Mouse (Mus musculus) heart, postnatal 14 days (tissue): Measurements from ENCODE around the gene Gm2a. TPM values are rescaled to one million over a fixed set of nuclear protein-coding genes. Genes with fewer than 3 reads are reported as not detected.

Experiments
- DNase-seq, 2 experiments: peaks; one replicate each; pipeline ENCODE4 v3.0.0; 2021 to 2022
- intact Hi-C: fragments of 180-260 bp; cut with DNase I; formaldehyde crosslinking; loops from one replicate; pipeline ENCODE4 v1.15.1; 2025
- total RNA-seq, 2 experiments: library from RNA; stranded (reverse); gene quantifications; 2 replicates each; pipeline ENCODE4 v1.2.3; 2021

Gm2a gene
- total RNA-seq, 2 experiments from 2014 or later: 11.5 to 13.2 TPM

DNA sequence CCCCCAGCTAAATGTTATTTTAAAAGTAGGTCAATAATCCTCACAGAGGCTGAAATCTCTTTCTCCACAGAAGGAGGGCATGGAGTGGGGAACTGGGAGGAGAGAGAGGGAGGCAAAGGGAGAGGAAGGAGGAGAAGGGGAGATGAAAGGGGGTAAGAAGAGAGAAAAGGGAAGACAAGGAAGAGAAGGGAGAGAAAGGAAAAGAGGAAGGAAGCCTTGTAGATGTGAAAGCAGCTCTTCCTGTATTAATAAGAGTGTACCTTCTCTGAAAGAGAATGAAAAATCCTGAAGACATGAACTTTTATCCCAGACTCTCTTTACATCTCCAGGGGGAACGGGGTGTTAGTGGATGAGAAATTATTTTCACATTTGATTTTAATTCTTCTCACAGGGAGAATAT is 23.5 kb downstream of the Gm2a start:
- DNase-seq: no peak
- intact Hi-C loops: no loop called here

DNA sequence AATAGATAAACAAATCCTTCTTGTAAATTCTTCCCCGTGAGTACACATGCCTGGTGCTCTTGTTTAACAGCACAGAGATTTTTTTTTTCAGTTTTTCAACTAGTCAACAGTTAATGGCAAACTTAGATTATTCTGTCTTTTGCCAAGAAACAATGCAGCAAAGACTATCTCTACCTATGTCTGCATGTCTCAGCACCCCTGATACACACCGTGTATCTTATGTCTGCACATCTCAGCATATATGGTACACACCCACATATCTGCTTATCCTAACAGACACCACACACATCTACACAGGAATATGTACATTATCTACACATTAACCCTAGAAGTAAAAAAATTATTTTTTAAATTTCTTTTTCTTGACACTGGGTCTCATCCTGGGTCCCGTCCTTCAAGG is 28.7 kb downstream of the Gm2a start:
- intact Hi-C loops: no loop called here
- DNase-seq: no peak

DNA sequence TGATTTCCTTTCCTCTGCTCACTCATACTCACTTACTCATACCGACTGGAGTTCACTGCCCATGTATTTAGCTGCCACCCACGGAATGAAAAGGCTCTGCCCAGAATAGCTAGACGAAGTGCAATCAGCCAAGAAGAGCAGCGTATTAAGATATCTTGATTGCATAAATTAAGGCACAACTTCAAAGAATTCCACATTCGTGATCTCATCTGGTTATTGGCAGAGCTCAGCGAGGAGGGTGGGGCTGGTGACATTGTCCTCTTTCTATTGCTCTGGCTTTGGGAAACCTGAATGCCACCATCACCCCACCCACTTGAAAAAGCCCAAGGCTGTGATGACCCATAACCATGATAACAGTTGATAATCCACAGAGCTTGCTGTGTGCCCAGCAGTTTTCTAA is 30.0 kb downstream of the Gm2a start:
- no peak for DNase-seq
- intact Hi-C loops: no loop called here

DNA sequence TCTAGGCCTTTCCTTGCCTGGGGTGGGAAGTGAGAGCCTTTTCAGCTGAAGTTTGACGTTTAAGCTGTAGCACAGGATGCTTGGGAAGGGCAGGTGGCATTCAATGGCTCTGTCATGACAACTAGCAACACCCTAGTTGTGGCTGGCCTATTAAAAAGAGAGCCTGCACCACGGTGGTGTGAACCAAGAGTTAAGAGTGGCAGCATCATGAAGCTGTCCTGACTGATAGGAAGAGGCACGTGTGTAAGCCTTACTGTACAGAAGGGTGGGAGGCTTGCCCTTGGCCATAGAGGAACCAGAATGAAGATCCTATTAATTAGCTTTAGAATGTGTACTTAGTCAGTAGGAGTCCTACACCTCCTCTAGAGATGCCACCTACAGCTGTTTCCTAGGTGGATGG is 30.5 kb downstream of the Gm2a start:
- intact Hi-C loops: no loop called here
- no peak for DNase-seq

DNA sequence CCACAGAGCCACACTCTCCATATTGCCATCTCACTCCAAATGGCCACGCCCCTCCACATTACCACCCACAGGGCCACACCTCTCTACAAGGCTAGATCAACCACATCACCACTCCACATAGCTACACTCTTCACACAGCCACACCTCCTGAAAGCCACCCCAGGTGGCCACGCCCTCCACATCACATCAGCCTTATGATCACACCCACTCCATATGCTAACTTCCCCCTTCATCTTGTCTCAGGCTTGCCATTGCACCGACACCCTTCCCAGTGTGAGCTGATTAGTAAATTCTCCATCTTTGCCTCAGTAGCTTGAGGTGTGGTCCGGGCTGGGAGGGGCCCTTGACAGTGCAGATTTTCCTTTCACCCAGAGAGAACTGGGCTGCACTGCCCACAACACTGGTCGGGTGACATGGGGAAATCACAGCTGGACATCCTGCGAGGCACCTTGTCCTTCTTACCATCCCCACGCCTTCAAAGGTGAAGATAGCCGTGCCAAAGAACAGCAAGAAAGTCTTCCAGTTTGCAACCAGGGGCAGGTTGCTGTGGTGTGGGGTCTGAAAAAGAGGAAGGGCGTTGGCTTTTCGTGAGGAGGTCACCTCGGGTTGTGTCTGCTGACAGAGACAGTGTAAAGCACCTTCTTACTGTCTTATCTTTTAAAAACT is 33.3 kb downstream of the Gm2a start:
- DNase-seq: no peak
- intact Hi-C loops: no loop called here

DNA sequence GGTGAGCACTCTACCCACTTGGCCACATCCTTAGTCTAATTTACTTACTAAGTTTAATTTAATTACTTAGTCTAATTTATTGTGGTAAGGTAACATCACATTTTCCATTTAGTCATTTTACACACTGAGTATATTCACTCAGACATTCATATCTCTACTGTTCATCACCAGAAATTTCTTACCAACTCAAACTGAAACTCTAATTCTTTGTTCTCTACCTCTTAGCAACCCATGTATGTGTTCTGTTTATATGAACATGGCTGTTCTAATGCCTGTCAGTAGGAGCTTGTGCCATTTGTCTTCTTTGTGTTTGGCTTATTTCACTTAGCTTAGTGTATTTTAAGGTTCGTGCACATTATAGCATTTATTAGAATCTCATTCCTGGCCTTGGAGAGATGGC is 34.0 kb downstream of the Gm2a start:
- intact Hi-C loops: no loop called here

DNA sequence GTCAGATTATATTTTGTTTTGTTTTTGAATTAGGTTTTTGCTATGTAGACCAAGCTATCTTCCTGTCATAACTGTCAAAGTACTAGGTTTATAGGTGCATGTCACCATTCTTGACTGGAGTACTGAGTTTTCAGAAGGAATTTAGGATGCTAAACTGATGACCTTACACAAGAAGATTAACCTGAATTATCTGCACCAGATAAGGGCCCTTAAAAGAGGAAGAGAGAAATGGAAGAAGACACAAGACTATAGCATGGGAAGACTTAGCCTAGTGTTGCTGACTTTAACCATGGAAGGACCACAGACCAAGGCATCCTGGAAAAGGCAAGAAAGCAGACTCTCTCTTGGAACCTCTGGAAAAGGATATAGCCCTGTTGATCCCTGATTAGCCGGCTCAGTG is 35.3 kb downstream of the Gm2a start:
- intact Hi-C loops: no loop called here

More for the DNA sequence above, 34.0 kb downstream of the Gm2a start:
- DNase-seq: no peak

DNA sequence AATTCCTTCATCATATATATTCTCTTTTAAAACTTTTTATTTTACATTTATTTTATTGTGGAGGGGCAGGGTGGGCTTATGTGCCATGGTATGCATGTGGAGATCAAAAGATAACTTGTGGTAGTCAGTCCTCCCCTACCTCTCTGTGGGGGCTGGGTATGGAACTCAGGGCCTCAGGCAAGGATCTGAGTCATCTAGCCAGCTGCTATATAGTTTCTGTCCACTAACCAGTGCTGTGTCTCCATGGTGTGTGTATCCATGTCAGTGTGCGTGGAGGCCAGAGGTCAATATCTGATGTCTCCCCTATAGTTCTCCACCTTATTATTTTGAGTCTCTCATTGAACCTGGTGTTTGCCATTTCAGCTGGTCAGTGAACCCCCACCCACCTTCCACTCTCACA is 36.5 kb downstream of the Gm2a start:
- intact Hi-C loops: no loop called here
- no peak for DNase-seq

More for the DNA sequence above, 35.3 kb downstream of the Gm2a start:
- no peak for DNase-seq

DNA sequence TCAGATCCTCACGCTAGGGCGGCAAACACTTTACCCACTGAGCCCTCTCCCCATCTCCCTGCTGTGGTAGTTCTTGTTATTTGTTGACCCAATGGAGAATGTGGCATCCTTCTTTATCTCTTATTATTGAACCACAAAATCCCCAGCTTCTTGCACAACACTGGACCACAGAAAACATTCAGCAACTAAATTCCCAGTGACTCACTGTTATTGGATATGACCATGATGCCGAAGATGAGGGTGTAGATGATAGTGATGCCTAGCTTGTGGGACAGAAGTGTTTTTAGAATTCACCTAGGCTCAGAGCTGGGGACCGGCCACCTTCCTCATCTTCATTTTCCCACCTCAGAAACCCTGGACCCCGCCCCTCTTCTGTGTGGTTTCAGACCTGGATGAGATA is 37.0 kb downstream of the Gm2a start:
- intact Hi-C loops: no loop called here
- DNase-seq: no peak

DNA sequence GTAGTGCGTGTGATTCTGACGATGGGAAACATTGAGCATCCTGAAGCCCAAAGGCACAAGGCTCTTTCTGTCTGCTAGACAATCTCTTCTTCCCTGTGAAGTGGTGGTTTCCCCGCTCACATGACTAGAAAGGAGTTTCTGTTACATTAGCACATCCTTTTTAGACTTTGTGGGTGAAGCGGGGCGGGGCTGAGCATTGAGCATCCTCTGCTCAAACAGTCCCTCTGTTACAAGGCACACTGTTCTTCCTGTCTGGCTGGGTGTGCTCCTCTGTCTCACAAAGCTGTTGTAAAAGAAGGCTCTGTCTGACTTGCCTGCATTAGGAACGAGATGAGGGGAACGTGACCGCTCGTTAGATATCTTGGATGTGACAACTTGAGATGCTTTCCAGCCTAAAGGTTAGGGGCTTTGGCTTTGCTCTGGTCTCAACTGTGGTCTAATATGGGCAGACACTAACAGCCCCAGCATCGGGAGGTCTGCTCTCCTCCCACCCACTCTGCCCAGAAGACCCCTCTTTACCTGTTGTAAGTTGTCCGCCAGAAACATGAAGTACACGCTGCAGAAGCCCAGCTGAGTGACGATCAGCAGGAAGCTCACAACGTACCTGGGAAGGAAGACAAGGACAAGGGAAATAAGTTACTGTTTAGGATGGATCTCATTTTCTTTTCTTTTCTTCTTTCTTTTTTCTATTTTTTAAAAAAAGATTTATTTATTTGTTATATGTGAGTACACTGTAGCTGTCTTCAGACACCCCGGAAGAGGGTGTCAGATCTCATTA is 39.0 kb downstream of the Gm2a start:
- no peak for DNase-seq
- intact Hi-C loops: no loop called here

DNA sequence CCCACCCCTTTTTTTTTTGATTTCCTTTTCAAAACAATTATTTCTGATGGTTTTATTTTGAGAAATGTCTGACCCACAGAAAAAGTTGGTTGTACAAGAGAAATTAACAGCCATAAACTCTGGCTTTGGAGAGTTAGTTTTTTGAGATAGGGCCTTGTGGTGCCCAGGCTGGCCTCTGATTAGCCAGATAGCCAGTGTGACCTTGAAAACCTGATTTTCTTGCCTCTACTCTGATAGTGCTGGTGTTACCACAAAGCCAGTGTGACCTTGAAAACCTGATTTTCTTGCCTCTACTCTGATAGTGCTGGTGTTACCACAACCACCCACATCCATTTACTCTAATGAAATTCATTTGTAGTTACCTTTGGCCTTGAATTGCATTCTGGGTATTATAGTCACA is 39.7 kb downstream of the Gm2a start:
- intact Hi-C loops: no loop called here
- no peak for DNase-seq

DNA sequence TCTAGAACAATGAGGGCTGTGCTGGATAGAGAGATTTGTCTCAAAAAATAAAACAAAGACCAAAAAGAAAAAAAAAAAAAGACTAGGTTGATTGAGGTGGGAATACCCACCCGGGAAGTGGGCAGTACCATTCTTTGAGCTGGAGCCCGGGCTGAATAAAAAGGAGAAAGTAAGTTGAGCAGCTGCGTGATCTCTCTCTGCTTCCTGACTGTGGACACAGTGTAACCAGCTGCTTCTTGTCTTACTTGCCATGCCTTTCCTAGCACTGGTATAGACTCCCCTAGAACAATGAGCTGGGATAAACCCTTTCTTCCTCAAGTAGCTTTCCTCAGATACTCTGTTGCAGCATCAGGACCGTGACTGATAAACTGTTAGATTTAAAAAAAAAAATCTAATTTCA is 43.6 kb downstream of the Gm2a start:
- no peak for DNase-seq
- intact Hi-C loops: no loop called here

DNA sequence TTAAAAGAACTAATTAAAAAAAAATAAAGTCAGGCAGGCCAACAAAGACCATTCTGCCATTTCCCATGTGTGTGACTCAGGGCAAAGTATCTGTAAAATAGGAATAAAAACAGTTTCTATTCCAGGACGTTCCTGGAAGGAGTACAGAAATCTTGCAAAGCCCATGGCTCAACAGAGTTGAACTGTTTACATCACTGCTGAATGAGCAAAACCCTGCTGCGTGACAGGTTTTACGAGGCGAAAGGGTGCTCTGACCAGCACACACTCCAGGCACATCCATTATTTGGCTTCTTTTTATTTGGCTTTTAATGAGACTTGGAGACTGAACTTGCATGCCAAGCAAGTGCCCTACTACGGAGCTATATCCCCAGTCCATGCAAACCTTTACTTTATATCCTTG is 46.1 kb downstream of the Gm2a start:
- no peak for DNase-seq

DNA sequence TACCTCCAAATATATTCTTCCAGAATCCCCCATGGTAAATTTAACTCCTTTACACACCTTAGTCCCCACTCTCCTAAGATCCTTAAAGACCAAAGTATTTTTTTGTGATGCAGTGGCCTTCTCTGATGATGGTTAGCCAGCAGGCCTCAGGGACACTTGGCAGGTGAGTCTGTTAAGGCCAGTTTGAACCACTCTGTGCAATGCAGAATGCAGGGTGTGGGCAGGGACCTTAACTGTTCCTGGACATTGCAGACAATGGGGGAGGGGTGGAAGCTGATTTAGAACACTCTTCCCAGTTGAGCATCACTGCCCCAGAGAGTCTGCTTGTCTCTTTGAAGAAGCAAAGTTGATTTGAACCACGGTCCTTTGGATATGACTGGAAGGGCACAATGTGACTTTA is 48.9 kb downstream of the Gm2a start:
- intact Hi-C loops: no loop called here
- DNase-seq: no peak

More for the DNA sequence above, 46.1 kb downstream of the Gm2a start:
- intact Hi-C loops: no loop called here

DNA sequence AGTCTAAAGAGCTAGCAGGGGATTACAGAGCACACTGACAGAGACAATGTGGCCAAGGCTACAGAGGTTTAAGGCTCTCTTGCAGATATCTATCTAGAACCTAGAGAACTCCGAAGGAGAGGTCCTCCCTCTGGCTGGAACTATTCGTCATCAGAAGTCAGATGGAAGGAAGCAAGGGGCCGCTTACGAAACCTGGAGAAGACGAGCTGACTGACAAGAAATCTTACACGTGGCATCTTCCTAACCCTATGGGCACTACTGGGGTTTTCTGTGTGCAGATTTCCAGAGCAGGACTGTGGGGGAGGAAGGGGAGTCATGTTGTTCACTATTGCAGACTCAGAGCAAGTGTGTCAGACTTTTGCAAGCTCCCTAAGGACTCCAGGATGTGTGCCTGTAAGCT is 49.5 kb downstream of the Gm2a start:
- no peak for DNase-seq
- intact Hi-C loops: no loop called here

DNA sequence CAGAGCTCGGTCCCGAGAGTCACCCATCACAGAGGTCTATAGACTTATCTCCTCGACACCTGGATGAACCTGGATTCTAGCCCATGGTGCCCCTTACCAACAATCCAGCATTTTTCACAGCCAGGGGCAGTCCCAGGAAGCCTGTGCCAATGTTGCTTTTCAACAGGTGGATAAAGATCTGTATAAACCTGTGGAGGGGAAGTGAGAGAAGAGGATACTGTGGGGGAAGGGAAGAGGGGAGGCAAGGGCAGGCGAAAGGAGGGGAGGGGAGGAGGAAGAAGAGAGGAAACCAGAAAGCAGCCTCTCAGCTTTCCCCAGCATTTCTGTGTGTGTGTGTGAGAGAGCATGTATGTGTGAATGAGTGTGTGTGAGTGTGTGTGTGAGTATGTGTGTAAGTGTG is 50.5 kb downstream of the Gm2a start:
- no peak for DNase-seq
- intact Hi-C loops: no loop called here

DNA sequence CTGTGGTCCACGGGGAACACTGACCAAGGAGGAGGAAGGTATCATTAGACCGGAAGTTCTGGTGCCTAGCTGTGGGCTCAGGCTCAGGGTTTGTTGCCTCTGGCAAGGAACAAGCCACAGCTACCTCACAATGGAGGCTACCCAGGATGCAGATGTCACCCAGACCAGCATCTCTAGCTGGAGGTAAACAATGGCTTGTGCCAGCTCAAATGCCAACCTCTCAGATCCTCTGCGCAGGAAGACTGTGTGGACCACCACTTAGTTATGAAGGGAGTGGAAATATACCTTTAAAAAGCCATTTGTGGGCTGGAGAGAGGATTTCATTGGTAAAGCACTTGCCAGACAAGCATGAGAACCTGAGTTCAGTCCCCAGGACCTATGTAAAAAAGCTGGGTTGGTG is 53.7 kb downstream of the Gm2a start, which contains the start of gene Slc36a3:
Gene Slc36a3, minus strand, starts transcription at position 101 of the 400 bp plus-strand sequence.
- intact Hi-C loops: no loop called here
- DNase-seq: no peak

DNA sequence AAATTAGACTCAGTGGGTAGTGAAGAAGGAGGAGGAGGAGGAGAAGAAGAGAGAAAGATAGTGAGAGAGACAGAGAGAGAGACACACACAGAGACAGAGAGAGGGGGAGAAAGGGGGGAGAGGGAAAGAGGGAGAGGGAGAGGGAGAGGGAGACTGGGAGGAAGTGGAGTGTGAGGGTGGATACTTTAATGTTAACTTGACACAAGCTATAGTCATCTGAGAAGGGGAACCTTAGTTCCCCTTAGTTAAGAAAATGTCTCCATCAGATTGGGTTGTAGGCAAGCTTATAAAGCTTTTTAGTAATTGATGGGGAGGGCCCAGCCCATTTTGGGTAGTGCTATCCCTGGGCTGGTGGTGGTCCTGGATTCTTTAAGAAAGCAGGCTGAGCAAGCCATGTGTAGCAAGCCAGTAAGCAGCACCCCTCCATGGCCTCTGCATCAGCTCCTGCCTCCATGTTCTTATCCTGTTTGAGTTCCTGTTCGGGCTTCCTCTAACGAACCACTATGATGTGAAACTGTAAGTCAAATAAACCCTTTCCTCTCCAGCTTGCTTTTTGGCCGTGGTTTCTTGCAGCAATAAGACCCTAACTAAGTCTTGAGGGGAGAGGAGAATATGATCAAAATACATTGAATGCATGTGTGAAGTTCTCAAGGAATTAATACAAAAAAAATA is 56.6 kb downstream of the Gm2a start:
- DNase-seq: no peak
- intact Hi-C loops: loop anchor here (5.0 kb wide), 3 partner anchors 57 to 277 kb away; partner anchors contain the start of gene Gm2a

DNA sequence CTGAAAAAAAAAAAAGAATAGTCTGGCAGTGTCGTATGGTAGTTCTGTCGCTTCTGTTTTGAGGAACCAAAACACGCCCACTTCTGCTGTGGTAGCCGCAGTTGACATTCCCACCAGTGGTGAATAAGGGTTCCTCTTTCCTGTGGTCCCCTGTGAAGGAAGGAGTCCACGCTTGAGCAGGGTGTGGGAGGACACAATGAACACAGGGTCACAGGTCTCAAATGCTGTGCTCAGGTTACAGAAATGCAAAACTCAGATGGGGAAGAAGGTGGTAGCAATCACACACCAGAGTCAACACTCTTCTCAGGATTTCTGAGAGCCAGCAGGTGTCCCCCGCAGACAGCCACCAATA is 57.1 kb downstream of the Gm2a start:
- no peak for DNase-seq
- intact Hi-C loops: loop anchor here (5.0 kb wide), 3 partner anchors 58 to 278 kb away; partner anchors contain the start of gene Gm2a

DNA sequence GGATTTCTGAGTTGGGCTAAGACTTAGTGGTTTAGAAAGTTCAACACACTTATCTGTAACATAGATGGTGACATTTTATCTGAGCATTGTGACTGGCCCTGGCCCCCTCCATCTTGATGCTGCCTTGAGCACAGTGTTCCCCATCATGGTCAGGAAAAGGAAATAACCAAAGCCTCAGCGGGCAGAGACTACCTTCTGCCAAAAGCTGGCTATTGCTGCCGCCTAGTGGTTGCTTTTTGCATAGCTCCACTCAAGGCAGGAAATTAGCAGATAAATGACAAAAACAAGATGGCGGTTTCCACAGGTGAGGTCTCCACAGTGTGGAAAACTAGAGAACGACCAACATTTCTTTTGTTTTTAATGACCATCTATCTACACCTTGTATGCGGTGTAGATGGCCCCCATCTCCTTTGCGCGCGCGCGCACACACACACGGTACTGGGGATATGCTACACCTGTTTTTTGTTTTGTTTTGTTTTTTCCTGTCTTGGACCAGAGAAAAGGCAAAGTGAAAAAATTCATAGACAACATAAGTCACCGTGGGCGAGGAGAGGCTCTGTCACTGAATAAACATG is 61.0 kb downstream of the Gm2a start:
- DNase-seq: peak; percentile 76 to 90
- intact Hi-C loops: loop anchor here (2.0 to 5.0 kb wide), 4 partner anchors 62 to 282 kb away; partner anchors contain the start of gene Gm2a
